Mouse (Mus musculus): ENCODE data around the gene Ezr.

Ezr gene

DNA sequence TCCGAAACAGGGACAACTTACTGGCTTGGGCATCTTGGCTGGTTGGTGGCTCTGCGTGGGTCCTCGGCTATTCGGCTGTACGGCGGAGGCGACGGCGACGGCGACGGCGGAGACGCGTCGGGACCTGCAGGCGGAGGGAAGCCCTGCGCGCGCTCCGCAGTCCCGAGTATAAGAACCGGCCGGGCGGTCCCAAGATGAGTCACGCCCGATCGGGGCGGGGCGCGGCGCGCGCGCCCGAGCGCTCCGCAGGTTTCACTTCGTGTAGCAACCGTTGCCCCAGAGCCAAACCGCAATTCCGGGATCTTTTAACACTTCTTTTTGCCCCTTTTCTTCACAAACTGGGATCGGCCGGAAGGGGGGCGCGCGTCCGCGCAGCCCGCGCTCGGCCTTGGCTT lies at the start of gene Ezr:
TSS of gene Ezr (minus strand) at position 174 of the 395 bp plus-strand sequence.
- DNase-seq (ENCODE audit: low read depth, low spot score): peak; percentile 94
- no peaks in the 10 kb centered on the region for H3K36me3 ChIP-seq (ENCODE audit: control insufficient read depth, insufficient read depth, low read length, poor library complexity, severe bottlenecking)
- H3K27me3 ChIP-seq (ENCODE audit: control insufficient read depth, insufficient read depth, low read length, poor library complexity, severe bottlenecking): no peaks in the 10 kb centered on the region

DNA sequence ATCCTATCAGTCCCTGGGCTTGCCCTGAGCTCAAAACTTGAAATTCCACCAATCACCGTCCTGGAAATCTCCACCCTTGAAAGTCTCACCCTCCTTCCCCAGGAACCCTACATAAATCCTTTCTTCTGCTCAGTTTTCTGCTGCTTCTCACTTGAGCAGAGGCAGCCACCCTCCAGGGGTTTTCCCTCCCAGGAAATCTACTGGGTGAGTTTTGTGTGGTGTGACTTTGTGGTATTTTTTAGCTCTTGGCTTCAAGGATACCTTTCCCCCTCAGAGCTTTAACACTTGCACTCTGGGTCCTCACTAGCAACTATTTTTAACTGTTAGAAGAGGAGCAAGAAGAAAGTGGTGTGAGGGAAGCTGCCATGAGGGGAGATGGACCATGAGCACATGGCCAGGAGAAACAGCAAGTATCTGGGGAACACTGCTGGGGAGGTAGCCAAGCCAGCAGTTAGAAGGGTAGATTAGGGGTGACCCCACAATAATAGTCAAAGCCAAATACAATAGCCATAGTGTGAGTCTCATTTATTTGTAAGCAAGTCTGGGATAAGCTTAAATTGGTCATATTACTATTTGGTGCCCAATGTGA lies 47.5 kb upstream of the Ezr start:
- H3K36me3 ChIP-seq (ENCODE audit: control insufficient read depth, insufficient read depth, low read length, poor library complexity, severe bottlenecking): no peaks in the 10 kb centered on the region
- peak; percentile 37 for DNase-seq (ENCODE audit: low read depth, low spot score)
- no peaks in the 10 kb centered on the region for H3K27me3 ChIP-seq (ENCODE audit: control insufficient read depth, insufficient read depth, low read length, poor library complexity, severe bottlenecking)

DNA sequence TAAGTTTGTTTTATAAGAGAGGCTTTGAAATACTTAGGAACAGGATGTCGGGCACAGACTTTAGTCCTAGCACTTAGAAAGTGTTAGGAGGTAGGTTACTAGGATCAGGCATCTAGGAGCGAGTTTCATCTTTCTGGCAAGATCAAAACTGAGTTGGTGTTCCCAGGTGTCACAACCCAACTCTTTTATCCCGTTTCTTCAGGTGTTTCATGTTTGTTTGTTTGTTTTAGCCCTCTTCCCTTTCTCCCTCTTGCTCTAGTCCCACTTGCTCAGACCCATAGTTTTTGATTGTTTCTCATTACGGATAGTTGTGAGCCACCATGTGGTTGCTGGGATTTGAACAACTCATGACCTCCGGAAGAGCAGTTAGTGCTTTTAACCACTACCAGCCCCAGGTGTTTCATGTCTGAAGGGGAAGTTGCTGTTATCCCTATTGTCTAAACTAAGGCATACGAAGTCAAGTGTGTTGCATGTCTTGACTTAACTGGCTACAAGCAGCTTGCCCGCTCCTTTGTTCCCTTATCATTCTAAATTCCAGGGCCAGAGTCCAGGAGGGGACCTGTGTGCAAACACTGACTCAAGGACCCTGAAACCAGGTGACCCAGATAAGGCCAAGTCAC lies 46.1 kb upstream of the Ezr start:
- DNase-seq (ENCODE audit: low read depth, low spot score): peak; percentile 83
- no peaks in the 10 kb centered on the region for H3K36me3 ChIP-seq (ENCODE audit: control insufficient read depth, insufficient read depth, low read length, poor library complexity, severe bottlenecking)
- H3K27me3 ChIP-seq (ENCODE audit: control insufficient read depth, insufficient read depth, low read length, poor library complexity, severe bottlenecking): no peaks in the 10 kb centered on the region

DNA sequence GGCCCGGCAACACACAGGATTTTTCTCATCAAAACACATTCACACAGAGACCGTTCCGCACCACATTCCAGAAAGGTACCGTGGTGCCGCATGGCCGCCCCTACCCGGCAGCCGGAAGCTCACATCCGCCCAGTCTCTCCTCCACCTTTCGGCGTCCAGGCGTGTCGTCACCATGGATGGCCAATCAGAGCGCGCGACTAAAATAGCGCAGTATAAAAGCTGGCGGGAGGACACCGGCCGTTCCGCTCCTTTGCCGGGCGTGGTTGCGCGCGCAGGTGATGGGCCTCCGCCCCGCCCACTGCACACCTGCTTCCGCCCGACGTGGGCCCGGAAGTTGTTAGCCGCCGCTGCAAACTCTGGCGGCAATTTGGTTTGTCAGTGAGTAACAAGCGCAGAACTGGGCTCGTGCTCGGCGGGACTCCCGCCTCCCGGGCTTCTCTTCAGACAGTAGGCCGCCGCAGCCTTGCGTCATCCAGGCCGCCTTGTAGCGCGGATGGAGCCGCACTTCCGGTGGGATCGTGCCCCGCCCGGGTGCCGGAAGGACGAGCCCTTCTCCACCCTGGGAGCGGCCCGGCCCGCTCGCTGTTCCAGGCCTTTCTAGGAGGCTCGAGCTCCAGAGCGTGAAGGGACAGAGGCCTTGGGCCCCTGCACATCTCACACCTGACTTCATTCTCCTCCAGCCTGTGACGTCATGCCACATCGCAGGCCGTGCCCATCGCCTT lies 45.3 kb upstream of the Ezr start:
- H3K27me3 ChIP-seq (ENCODE audit: control insufficient read depth, insufficient read depth, low read length, poor library complexity, severe bottlenecking): no peaks in the 10 kb centered on the region
- DNase-seq (ENCODE audit: low read depth, low spot score): peak; percentile 100
- H3K36me3 ChIP-seq (ENCODE audit: control insufficient read depth, insufficient read depth, low read length, poor library complexity, severe bottlenecking): no peaks in the 10 kb centered on the region

DNA sequence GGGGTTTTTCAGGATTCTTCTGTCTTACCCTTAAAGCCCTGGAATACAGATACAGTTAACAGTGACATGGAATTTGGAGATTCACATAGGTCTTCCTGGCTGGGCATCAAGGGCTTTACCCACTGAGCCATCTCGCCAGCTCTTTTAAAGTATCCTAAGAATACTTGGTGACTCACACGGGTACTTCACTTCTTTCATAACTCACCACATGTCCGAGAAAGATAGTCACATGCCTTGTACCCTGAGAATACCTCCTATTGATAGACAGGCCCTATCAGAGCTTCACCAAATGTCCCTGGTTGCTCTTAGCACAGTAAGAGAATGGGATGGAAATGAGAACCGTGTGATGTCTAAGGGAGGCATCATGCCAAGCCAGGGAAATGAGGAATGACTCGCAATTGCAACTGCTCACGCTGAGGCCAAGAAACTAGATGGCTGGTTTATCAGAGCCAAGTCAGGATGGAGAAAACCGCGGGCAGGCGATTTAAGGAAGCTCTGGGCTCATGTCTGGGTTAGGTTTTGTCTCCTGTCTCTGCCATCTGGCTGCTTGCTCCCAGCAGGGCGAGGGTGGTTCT lies 44.7 kb upstream of the Ezr start:
- H3K36me3 ChIP-seq (ENCODE audit: control insufficient read depth, insufficient read depth, low read length, poor library complexity, severe bottlenecking): no peaks in the 10 kb centered on the region
- peak; percentile 83 for DNase-seq (ENCODE audit: low read depth, low spot score)
- no peaks in the 10 kb centered on the region for H3K27me3 ChIP-seq (ENCODE audit: control insufficient read depth, insufficient read depth, low read length, poor library complexity, severe bottlenecking)

DNA sequence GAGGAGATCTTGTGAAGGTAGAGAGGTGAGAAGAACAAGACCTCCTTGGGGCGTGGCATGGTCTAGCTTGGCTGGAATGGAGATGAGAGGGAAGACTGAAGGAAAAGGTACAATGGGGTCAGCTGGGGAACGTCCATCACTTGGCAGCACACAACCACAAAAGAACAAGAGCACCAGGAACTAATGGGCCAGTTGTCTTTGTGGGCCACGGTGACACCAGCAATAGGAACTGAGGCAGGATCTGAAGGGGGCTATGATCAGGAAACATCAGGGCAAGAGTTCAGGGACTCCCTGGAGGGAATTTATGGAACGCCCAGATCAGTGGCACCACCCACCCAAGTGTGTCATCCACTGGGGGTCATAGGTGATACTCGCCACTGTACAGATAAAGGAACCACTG lies 34.2 kb upstream of the Ezr start:
- H3K36me3 ChIP-seq (ENCODE audit: control insufficient read depth, insufficient read depth, low read length, poor library complexity, severe bottlenecking): no peaks in the 10 kb centered on the region
- DNase-seq (ENCODE audit: low read depth, low spot score): peak; percentile 51
- no peaks in the 10 kb centered on the region for H3K27me3 ChIP-seq (ENCODE audit: control insufficient read depth, insufficient read depth, low read length, poor library complexity, severe bottlenecking)

DNA sequence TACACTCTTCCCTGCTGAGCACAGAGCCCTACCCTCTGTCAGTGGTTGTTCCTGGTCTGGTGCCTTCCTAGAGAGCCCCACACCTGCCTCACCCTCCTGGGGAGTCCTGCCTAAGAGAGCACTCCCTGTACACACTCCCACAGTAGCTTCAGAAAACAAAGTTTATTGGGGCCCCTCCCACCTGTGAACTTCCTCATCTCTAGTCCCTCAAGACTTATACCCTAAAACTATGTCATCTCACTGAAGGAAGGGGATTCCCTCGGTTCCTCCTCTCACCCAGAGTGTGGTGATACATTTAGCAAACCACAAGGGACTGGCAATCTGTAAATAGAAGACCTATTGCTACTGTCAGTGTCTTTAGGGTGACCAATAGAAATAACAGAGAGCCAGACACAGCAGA lies 33.6 kb upstream of the Ezr start:
- peak; percentile 96 for DNase-seq (ENCODE audit: low read depth, low spot score)
- H3K36me3 ChIP-seq (ENCODE audit: control insufficient read depth, insufficient read depth, low read length, poor library complexity, severe bottlenecking): no peaks in the 10 kb centered on the region
- H3K27me3 ChIP-seq (ENCODE audit: control insufficient read depth, insufficient read depth, low read length, poor library complexity, severe bottlenecking): no peaks in the 10 kb centered on the region

DNA sequence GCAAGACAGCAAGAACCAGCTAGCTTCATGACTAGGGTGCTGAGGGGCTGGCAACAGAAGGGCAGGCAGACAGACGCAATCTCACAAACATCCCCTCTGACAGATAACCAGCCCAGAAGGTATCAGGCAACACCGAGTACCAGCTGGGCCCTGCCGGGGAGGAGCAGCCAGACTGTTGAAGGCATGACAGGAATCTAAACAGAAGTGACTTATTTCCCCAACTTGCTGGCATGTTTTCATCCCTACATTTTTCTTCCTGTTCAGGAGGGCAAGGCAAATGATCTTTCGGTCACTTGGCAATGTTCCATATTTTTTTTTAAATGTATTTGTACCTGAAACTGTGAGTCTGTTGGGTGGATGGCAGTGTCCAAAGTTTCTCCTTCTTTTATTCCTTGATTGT lies 32.1 kb upstream of the Ezr start:
- H3K27me3 ChIP-seq (ENCODE audit: control insufficient read depth, insufficient read depth, low read length, poor library complexity, severe bottlenecking): no peaks in the 10 kb centered on the region

DNA sequence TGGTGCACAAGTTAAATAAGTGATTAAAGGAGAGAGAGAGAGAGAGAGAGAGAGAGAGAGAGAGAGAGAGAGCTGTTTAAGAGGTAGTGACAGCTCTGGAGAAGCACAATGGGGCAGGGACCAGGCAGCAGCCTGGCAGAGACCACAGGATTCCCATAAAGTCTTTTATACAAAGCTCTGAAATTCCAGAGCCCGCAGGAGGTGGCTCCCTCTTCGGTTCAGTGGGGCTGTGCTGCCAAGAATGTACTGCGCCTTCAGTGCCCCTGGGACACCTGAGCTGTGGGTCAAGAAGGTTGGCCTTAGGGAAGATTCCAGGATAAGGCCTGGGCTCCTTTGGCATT lies 30.2 kb upstream of the Ezr start:
- no peaks in the 10 kb centered on the region for H3K27me3 ChIP-seq (ENCODE audit: control insufficient read depth, insufficient read depth, low read length, poor library complexity, severe bottlenecking)

More for the DNA sequence above, 32.1 kb upstream of the Ezr start:
- DNase-seq (ENCODE audit: low read depth, low spot score): no peak
- H3K36me3 ChIP-seq (ENCODE audit: control insufficient read depth, insufficient read depth, low read length, poor library complexity, severe bottlenecking): no peaks in the 10 kb centered on the region

DNA sequence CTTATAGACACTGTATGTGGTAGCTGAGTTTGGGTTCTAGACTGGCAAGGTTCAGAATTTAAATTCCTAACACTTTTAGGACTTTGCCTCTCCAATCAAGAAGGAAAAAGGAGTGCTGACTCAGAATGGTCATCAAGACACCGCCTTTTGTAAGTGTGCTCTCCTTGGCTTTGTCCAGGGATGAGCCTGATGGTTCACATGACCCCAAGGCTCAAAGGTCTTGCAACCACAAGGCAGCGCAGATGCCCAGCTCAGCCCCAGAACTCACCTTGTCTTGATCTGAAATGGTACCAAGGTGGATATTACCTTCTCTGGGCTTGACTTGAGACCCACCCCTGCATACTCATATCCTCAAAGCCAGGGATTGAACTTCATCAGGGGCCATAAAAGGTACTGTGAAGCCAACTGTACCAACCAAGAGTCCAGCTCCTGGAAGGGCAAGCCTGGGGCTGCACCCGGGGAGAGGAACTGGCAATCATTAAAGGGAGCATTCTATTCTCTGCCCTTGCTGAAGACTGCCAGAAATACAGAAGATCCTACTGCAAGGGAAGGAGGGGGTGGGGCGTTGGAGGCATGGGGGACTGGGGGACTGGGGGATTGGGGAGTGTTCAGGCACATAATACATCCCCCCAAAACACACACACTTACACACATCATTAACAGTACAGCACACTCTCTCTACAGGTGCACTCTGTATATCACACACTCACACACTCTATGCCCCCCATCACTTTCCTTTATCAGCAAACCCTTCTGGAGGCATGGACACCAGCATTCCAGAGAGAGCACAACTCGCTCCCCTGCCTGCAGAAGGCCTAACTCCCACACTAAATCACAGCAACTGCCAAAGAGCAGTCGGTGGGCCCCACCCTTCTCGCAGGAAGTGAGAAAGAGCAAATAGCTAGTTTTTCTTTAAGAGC lies 29.6 kb upstream of the Ezr start:
- DNase-seq (ENCODE audit: low read depth, low spot score): no peak

More for the DNA sequence above, 30.2 kb upstream of the Ezr start:
- H3K36me3 ChIP-seq (ENCODE audit: control insufficient read depth, insufficient read depth, low read length, poor library complexity, severe bottlenecking): no peaks in the 10 kb centered on the region
- no peak for DNase-seq (ENCODE audit: low read depth, low spot score)

DNA sequence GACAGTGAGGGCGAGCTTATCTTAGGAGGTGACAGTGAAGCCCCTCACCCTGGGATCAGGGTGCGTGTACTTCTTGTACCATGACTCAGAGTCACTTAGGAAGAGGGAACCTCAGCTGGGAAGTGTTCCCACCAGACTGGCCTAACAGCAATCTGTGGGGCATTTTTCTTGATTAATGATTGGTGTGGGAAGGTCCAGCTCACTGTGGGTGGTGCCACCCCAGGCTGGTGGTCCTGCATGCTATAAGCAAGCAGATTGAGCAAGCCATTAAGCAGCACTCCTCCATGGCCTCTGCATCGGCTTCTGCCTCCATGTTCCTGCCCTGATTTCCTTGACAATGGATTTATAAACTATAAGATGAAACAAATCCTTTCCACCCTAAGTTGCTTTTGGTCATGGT lies 26.7 kb upstream of the Ezr start:
- no peaks in the 10 kb centered on the region for H3K36me3 ChIP-seq (ENCODE audit: control insufficient read depth, insufficient read depth, low read length, poor library complexity, severe bottlenecking)
- DNase-seq (ENCODE audit: low read depth, low spot score): no peak
- H3K27me3 ChIP-seq (ENCODE audit: control insufficient read depth, insufficient read depth, low read length, poor library complexity, severe bottlenecking): no peaks in the 10 kb centered on the region; the same call in 1 of the 2 replicates

More for the DNA sequence above, 29.6 kb upstream of the Ezr start:
- no peaks in the 10 kb centered on the region for H3K36me3 ChIP-seq (ENCODE audit: control insufficient read depth, insufficient read depth, low read length, poor library complexity, severe bottlenecking)
- no peaks in the 10 kb centered on the region for H3K27me3 ChIP-seq (ENCODE audit: control insufficient read depth, insufficient read depth, low read length, poor library complexity, severe bottlenecking)

DNA sequence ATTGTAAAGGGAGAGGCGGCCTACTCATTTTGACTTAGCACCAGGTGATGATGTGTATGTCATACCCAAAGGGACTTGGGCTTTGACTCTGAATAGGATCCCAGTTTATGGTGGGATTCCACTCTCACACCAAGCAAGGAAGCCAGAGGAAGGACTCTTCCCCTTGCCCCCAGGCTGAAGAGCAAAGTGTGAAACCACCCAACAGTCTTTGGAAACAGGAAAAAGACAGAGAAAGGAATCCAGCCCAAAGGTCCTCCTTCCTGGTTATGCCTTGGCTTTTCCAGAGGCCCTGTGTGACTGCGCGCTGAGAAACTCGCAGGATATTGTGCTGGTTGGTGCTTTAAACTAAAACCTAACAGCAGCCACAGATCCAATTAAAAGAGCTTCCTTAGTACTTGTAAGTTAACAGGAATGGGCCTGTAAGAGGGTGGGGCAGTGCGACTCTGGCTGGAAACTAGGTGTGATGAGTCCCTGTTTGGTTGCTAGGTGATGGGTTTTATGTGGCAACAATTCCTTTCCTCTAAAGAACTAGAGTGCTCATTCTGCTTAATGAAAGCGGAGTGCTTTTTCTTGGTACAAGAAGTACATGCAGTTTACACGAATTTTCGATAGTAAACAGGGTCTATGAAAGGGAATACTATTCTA lies 26.1 kb upstream of the Ezr start:
- no peaks in the 10 kb centered on the region for H3K36me3 ChIP-seq (ENCODE audit: control insufficient read depth, insufficient read depth, low read length, poor library complexity, severe bottlenecking)
- DNase-seq (ENCODE audit: low read depth, low spot score): no peak
- no peaks in the 10 kb centered on the region; the same call in 1 of the 2 replicates for H3K27me3 ChIP-seq (ENCODE audit: control insufficient read depth, insufficient read depth, low read length, poor library complexity, severe bottlenecking)

DNA sequence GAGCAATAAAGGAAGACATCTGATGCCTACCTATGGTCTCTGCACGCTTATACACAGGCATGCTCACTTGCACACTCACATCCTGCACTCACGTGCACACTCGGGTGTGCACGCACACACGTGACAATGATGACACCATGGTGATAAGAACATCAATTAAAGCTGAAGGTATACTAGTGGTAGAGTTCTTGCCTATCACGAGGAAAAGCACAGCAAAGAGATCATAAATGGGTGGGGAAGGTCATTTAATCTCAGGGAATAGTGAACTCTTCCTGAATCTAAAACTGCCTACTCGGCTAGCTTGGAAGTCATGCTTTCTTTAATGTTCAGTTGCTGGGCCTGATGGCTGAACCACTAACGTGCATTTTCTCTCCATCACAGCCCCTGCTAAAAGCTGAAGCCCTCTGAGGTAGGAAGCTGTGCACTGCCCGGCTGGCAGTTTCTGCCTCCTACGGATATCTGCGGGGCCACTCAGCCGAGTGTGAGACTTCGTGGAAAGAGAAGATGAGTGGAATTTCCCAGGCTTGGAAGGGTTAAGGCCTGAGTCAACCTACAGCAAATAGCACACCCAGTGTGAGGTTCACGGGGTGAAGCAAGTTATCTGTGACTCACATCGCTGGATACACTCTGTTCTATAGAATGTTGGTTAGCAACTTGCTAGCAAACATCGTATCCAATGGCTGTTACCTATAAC lies 25.4 kb upstream of the Ezr start:
- Histone ChIP-seq H3K36me3 (ENCODE audit: control insufficient read depth, insufficient read depth, low read length, poor library complexity, severe bottlenecking) (no peaks in the 10 kb centered on the region), H3K27me3 (ENCODE audit: control insufficient read depth, insufficient read depth, low read length, poor library complexity, severe bottlenecking) (no peaks in the 10 kb centered on the region; the same call in 1 of the 2 replicates)
- DNase-seq (ENCODE audit: low read depth, low spot score): no peak
